Mouse (Mus musculus): Measurements from ENCODE around the gene H2-K1. TPM values are rescaled to one million over a fixed set of nuclear protein-coding genes. Genes with fewer than 3 reads are reported as not detected.

The H2-K1 gene
- total and polyA plus RNA-seq, 3 experiments, result 0.16 to 0.74 TPM; not detected in 1

- Histone ChIP-seq H3K4me1 (ENCODE audit: insufficient read depth, low read depth, low read length) (peaks cover 66% of the 10 kb centered on the region), H3K9me3 (replicated peaks) (peaks cover 25% of the 10 kb centered on the region), H3K27me3 (ENCODE audit: insufficient read depth, low read length) (no peaks in the 10 kb centered on the region), H3K36me3 (replicated peaks) (peaks cover 73% of the 10 kb centered on the region), H3K4me3 (ENCODE audit: low read depth, low read length) (peak overlapping the region; percentile 83)
- ATAC-seq (ENCODE audit: extremely low read depth, insufficient number of reproducible peaks, low FRiP score, poor library complexity, severe bottlenecking) (no peak), DNase-seq (ENCODE audit: low spot score) (peak; percentile 70)
- no peak for TF ChIP-seq TAL1 (conservative IDR thresholded peaks at IDR 0.05; ENCODE audit: low read depth, low read length)
- no peak for TF ChIP-seq GATA2 (IDR thresholded peaks at IDR 0.05; ENCODE audit: borderline replicate concordance, low read depth, low read length)
- TF ChIP-seq CTCF (IDR thresholded peaks at IDR 0.05; ENCODE audit: low read depth, low read length), result no peak
- TF ChIP-seq POLR2AphosphoS5 (IDR thresholded peaks at IDR 0.05; ENCODE audit: insufficient replicate concordance, low read depth, low read length), result no peak
- TF ChIP-seq GATA1 (IDR thresholded peaks at IDR 0.05; ENCODE audit: borderline replicate concordance, low read length), result no peak
Observed at GRCm38 (mm10) chr17:34024861-34025755, 25.0 kb upstream of the H2-K1 start.

GRCm38 (mm10) chr17:34024317-34024821, 24.2 kb upstream of the H2-K1 start, which contains the start of gene Ring1:
Ring1 (minus strand) TSS chr17:34024680.
- DNase-seq (ENCODE audit: low spot score) (peak; percentile 95), ATAC-seq (ENCODE audit: extremely low read depth, insufficient number of reproducible peaks, low FRiP score, poor library complexity, severe bottlenecking) (no peak)
- Histone ChIP-seq H3K9me3 (replicated peaks) (peaks cover 32% of the 10 kb centered on the region), H3K36me3 (replicated peaks) (peaks cover 67% of the 10 kb centered on the region), H3K4me1 (ENCODE audit: insufficient read depth, low read depth, low read length) (peaks cover 58% of the 10 kb centered on the region), H3K4me3 (ENCODE audit: low read depth, low read length) (peak within 1 kb of the TSS; percentile 83), H3K27me3 (ENCODE audit: insufficient read depth, low read length) (no peaks in the 10 kb centered on the region)
- no peak for TF ChIP-seq CTCF (IDR thresholded peaks at IDR 0.05; ENCODE audit: low read depth, low read length)
- no peak for TF ChIP-seq GATA1 (IDR thresholded peaks at IDR 0.05; ENCODE audit: borderline replicate concordance, low read length)
- no peak for TF ChIP-seq TAL1 (conservative IDR thresholded peaks at IDR 0.05; ENCODE audit: low read depth, low read length)
- TF ChIP-seq POLR2AphosphoS5 (IDR thresholded peaks at IDR 0.05; ENCODE audit: insufficient replicate concordance, low read depth, low read length), result no peak
- no peak for TF ChIP-seq GATA2 (IDR thresholded peaks at IDR 0.05; ENCODE audit: borderline replicate concordance, low read depth, low read length)

- DNase-seq (ENCODE audit: low spot score) (no peak), ATAC-seq (ENCODE audit: extremely low read depth, insufficient number of reproducible peaks, low FRiP score, poor library complexity, severe bottlenecking) (no peak)
- H3K4me3 ChIP-seq (ENCODE audit: low read depth, low read length), result peak overlapping the region; percentile 83
- H3K9me3 ChIP-seq (replicated peaks), result peaks cover 36% of the 10 kb centered on the region
- no peaks in the 10 kb centered on the region for H3K27me3 ChIP-seq (ENCODE audit: insufficient read depth, low read length)
- no peak for TF ChIP-seq POLR2AphosphoS5 (IDR thresholded peaks at IDR 0.05; ENCODE audit: insufficient replicate concordance, low read depth, low read length)
- no peak for TF ChIP-seq GATA1 (IDR thresholded peaks at IDR 0.05; ENCODE audit: borderline replicate concordance, low read length)
- TF ChIP-seq TAL1 (conservative IDR thresholded peaks at IDR 0.05; ENCODE audit: low read depth, low read length), result no peak
- H3K36me3 ChIP-seq (replicated peaks), result peaks cover 61% of the 10 kb centered on the region
- H3K4me1 ChIP-seq (ENCODE audit: insufficient read depth, low read depth, low read length), result peaks cover 51% of the 10 kb centered on the region
Observed at GRCm38 (mm10) chr17:34023678-34024077, 23.5 kb upstream of the H2-K1 start.

GRCm38 (mm10) chr17:34022987-34023386, 22.8 kb upstream of the H2-K1 start:
- TF ChIP-seq TAL1 (conservative IDR thresholded peaks at IDR 0.05; ENCODE audit: low read depth, low read length) (no peak), CTCF (IDR thresholded peaks at IDR 0.05; ENCODE audit: low read depth, low read length) (no peak), GATA1 (IDR thresholded peaks at IDR 0.05; ENCODE audit: borderline replicate concordance, low read length) (no peak), POLR2AphosphoS5 (IDR thresholded peaks at IDR 0.05; ENCODE audit: insufficient replicate concordance, low read depth, low read length) (no peak), GATA2 (IDR thresholded peaks at IDR 0.05; ENCODE audit: borderline replicate concordance, low read depth, low read length) (no peak)
- H3K4me3 ChIP-seq (ENCODE audit: low read depth, low read length), result no peak overlapping the region; the same call in 1 of the 2 replicates
- H3K27me3 ChIP-seq (ENCODE audit: insufficient read depth, low read length), result no peaks in the 10 kb centered on the region
- H3K4me1 ChIP-seq (ENCODE audit: insufficient read depth, low read depth, low read length), result peaks cover 44% of the 10 kb centered on the region
- H3K36me3 ChIP-seq (replicated peaks), result peaks cover 54% of the 10 kb centered on the region
- ATAC-seq (ENCODE audit: extremely low read depth, insufficient number of reproducible peaks, low FRiP score, poor library complexity, severe bottlenecking) (no peak), DNase-seq (ENCODE audit: low spot score) (no peak)
- peaks cover 36% of the 10 kb centered on the region for H3K9me3 ChIP-seq (replicated peaks)

GRCm38 (mm10) chr17:34022414-34022783, 22.3 kb upstream of the H2-K1 start:
- DNase-seq (ENCODE audit: low spot score) (no peak), ATAC-seq (ENCODE audit: extremely low read depth, insufficient number of reproducible peaks, low FRiP score, poor library complexity, severe bottlenecking) (no peak)
- no peaks in the 10 kb centered on the region for H3K27me3 ChIP-seq (ENCODE audit: insufficient read depth, low read length)
- H3K9me3 ChIP-seq (replicated peaks), result peaks cover 36% of the 10 kb centered on the region
- peaks cover 39% of the 10 kb centered on the region for H3K4me1 ChIP-seq (ENCODE audit: insufficient read depth, low read depth, low read length)
- H3K36me3 ChIP-seq (replicated peaks), result peaks cover 53% of the 10 kb centered on the region
- no peak for TF ChIP-seq TAL1 (conservative IDR thresholded peaks at IDR 0.05; ENCODE audit: low read depth, low read length)
- no peak for TF ChIP-seq POLR2AphosphoS5 (IDR thresholded peaks at IDR 0.05; ENCODE audit: insufficient replicate concordance, low read depth, low read length)
- H3K4me3 ChIP-seq (ENCODE audit: low read depth, low read length), result no peak overlapping the region; the same call in 1 of the 2 replicates

- no peaks in the 10 kb centered on the region for H3K27me3 ChIP-seq (ENCODE audit: insufficient read depth, low read length)
- DNase-seq (ENCODE audit: low spot score) (no peak), ATAC-seq (ENCODE audit: extremely low read depth, insufficient number of reproducible peaks, low FRiP score, poor library complexity, severe bottlenecking) (no peak)
- no peak for TF ChIP-seq GATA1 (IDR thresholded peaks at IDR 0.05; ENCODE audit: borderline replicate concordance, low read length)
- TF ChIP-seq CTCF (IDR thresholded peaks at IDR 0.05; ENCODE audit: low read depth, low read length), result no peak
- no peak for TF ChIP-seq GATA2 (IDR thresholded peaks at IDR 0.05; ENCODE audit: borderline replicate concordance, low read depth, low read length)
- no peak for TF ChIP-seq POLR2AphosphoS5 (IDR thresholded peaks at IDR 0.05; ENCODE audit: insufficient replicate concordance, low read depth, low read length)
- H3K9me3 ChIP-seq (replicated peaks), result peaks cover 36% of the 10 kb centered on the region
- peaks cover 48% of the 10 kb centered on the region for H3K36me3 ChIP-seq (replicated peaks)
- no peak overlapping the region for H3K4me3 ChIP-seq (ENCODE audit: low read depth, low read length)
- peaks cover 33% of the 10 kb centered on the region for H3K4me1 ChIP-seq (ENCODE audit: insufficient read depth, low read depth, low read length)
Observed at GRCm38 (mm10) chr17:34021539-34022413, 21.6 kb upstream of the H2-K1 start.

Measured in G1E (cell line).